Mouse (Mus musculus) heart, postnatal 0 days (tissue): ENCODE results near the gene Cipc. TPM values are rescaled to one million over a fixed set of nuclear protein-coding genes. Genes with fewer than 3 reads are reported as not detected.

Experiments used
- ATAC-seq: fragments of 200-750 bp; cut with Nextera tagmentation; 2 replicates; pipeline ENCODE4 v1.8.0; 2017; ENCODE audit warnings: low read depth, moderate number of reproducible peaks, moderate library complexity; ENCODE audit not compliant: insufficient read depth
- DNase-seq: peaks from one replicate; pipeline ENCODE4 v3.0.0-alpha.2; 2016; ENCODE audit warnings: low spot score
- H3K27ac ChIP-seq: fragments of 300-500 bp; sonication (generic); 2 replicates; pipeline ENCODE4 v1.5.1; 2014; ENCODE audit warnings: low read depth, mild to moderate bottlenecking
- H3K27me3 ChIP-seq: fragments of 300-500 bp; sonication (generic); 2 replicates; pipeline ENCODE4 v1.6.1; 2014; ENCODE audit warnings: low read length, mixed read lengths; ENCODE audit not compliant: control insufficient read depth, insufficient read depth
- H3K36me3 ChIP-seq: fragments of 300-500 bp; sonication (generic); replicated peaks from 2 replicates; pipeline ENCODE4 v1.6.1; 2014; ENCODE audit warnings: low read length, mixed read lengths; ENCODE audit not compliant: control insufficient read depth, insufficient read depth
- H3K4me1 ChIP-seq: fragments of 300-500 bp; sonication (generic); 2 replicates; pipeline ENCODE4 v1.6.1; 2014; ENCODE audit warnings: antibody characterized with exemption; ENCODE audit not compliant: control insufficient read depth, insufficient read depth
- H3K4me2 ChIP-seq: fragments of 300-500 bp; sonication (generic); 2 replicates; pipeline ENCODE4 v1.6.1; 2014; ENCODE audit warnings: low read depth, mild to moderate bottlenecking, low read length, moderate library complexity
- H3K4me3 ChIP-seq: fragments of 300-500 bp; sonication (generic); 2 replicates; pipeline ENCODE4 v1.5.1; 2014; ENCODE audit warnings: low read depth, low read length
- H3K9ac ChIP-seq: fragments of 300-500 bp; sonication (generic); replicated peaks from 2 replicates; pipeline ENCODE4 v1.6.1; 2014; ENCODE audit warnings: low read depth, low read length, mixed read lengths
- H3K9me3 ChIP-seq: fragments of 300-500 bp; sonication (generic); replicated peaks from 2 replicates; pipeline ENCODE4 v1.6.1; 2016; ENCODE audit warnings: low read length; ENCODE audit not compliant: control insufficient read depth
- CTCF ChIP-seq: IDR thresholded peaks from 2 replicates; pipeline ENCODE4 v1.5.1; 2016; ENCODE audit warnings: antibody characterized with exemption, control low read depth, low read depth
- EP300 ChIP-seq: IDR thresholded peaks from 2 replicates; pipeline ENCODE4 v1.6.1; 2016; ENCODE audit warnings: antibody characterized with exemption, low read depth
- WGBS: fragments of 180-500 bp; shearing (Covaris S2); extraction: QIAGEN DNeasy Blood & Tissue Kit; methylation state at CpG from one replicate; pipeline ENCODE4 v1.1.7; 2014; 5-methylcytosine and 5-hydroxymethylcytosine counted together
- polyA plus RNA-seq: library from polyadenylated mRNA; unstranded; fragments of >200 nt; fragmentation: Nextera tagmentation; extraction: Ambion mirVana; gene quantifications from 2 replicates; pipeline ENCODE4 v1.2.1, GENCODE M21; 2015
- total RNA-seq: library from RNA; depleted of rRNA; stranded (reverse); fragments of >200 nt; gene quantifications from 2 replicates; pipeline ENCODE4 v1.2.3, GENCODE M21; 2014; ENCODE audit warnings: low replicate concordance

Cipc gene
- total and polyA plus RNA-seq, 2 experiments from 2014 or later = 20.9 to 26.2 TPM

- Histone ChIP-seq H3K9ac (no peak overlapping the region), H3K4me1 (no peaks in the 10 kb centered on the region), H3K27ac (no peak overlapping the region), H3K36me3 (peaks cover 69% of the 10 kb centered on the region), H3K9me3 (no peaks in the 10 kb centered on the region), H3K27me3 (no peaks in the 10 kb centered on the region), H3K4me2 (no peak overlapping the region), H3K4me3 (no peak overlapping the region)
- 90% methylated on average over 11 of the region's 11 CpGs for WGBS
- DNase-seq (no peak), ATAC-seq (no peak)
- TF ChIP-seq CTCF (no peak), EP300 (no peak)
These were observed 14.9 kb downstream of the Cipc start for GRCm38 (mm10) chr12:86961589-86962344.

- Histone ChIP-seq H3K9ac (no peak overlapping the region), H3K4me3 (no peak overlapping the region), H3K9me3 (no peaks in the 10 kb centered on the region), H3K4me1 (peaks cover 9% of the 10 kb centered on the region), H3K27ac (no peak overlapping the region), H3K36me3 (peaks cover 56% of the 10 kb centered on the region), H3K27me3 (no peaks in the 10 kb centered on the region), H3K4me2 (no peak overlapping the region)
- WGBS = 87% methylated on average over 16 of the region's 16 CpGs
- ATAC-seq (no peak), DNase-seq (no peak)
- no peak for TF ChIP-seq CTCF
- no peak for TF ChIP-seq EP300
These were observed 17.6 kb downstream of the Cipc start for GRCm38 (mm10) chr12:86964278-86965057.

- Histone ChIP-seq H3K4me2 (no peak overlapping the region), H3K9ac (no peak overlapping the region), H3K27ac (no peak overlapping the region), H3K4me1 (peaks cover 9% of the 10 kb centered on the region), H3K36me3 (peaks cover 48% of the 10 kb centered on the region), H3K4me3 (no peak overlapping the region), H3K27me3 (no peaks in the 10 kb centered on the region), H3K9me3 (no peaks in the 10 kb centered on the region)
- no peak for DNase-seq
- TF ChIP-seq CTCF (no peak), EP300 (no peak)
- 91% methylated on average over 4 of the region's 4 CpGs for WGBS
- ATAC-seq = no peak
These were observed 18.5 kb downstream of the Cipc start for GRCm38 (mm10) chr12:86965237-86965799.

- H3K27ac ChIP-seq = no peak overlapping the region
- ATAC-seq (peak; percentile 59; the same call in 1 of the 2 replicates), DNase-seq (no peak)
- no peaks in the 10 kb centered on the region for H3K9me3 ChIP-seq
- H3K4me3 ChIP-seq = no peak overlapping the region
- no peak overlapping the region for H3K9ac ChIP-seq
- peaks cover 19% of the 10 kb centered on the region for H3K4me1 ChIP-seq
- TF ChIP-seq EP300 = no peak
- H3K36me3 ChIP-seq = peaks cover 15% of the 10 kb centered on the region
- no peaks in the 10 kb centered on the region for H3K27me3 ChIP-seq
- 28% methylated on average over 13 of the region's 13 CpGs for WGBS
- H3K4me2 ChIP-seq = no peak overlapping the region
These were observed 21.8 kb downstream of the Cipc start for GRCm38 (mm10) chr12:86968468-86969219.

- Histone ChIP-seq H3K36me3 (peaks cover 11% of the 10 kb centered on the region), H3K9me3 (no peaks in the 10 kb centered on the region), H3K4me2 (no peak overlapping the region), H3K4me1 (peaks cover 21% of the 10 kb centered on the region), H3K4me3 (no peak overlapping the region), H3K9ac (no peak overlapping the region), H3K27me3 (no peaks in the 10 kb centered on the region), H3K27ac (no peak overlapping the region)
- TF ChIP-seq CTCF = no peak
- TF ChIP-seq EP300 = no peak
- WGBS = 41% methylated on average over 3 of the region's 3 CpGs
- DNase-seq (no peak), ATAC-seq (no peak)
These were observed 22.4 kb downstream of the Cipc start for GRCm38 (mm10) chr12:86969220-86969601.
